Mouse (Mus musculus) brain, embryonic 14.5 days (tissue): Measurements from ENCODE around the gene Etl4.

Source experiments
- CTCF ChIP-seq: fragments of 200-500 bp; IDR thresholded peaks from 2 replicates; pipeline ENCODE4 v1.5.1; 2012; ENCODE audit warnings: inconsistent platforms, mild to moderate bottlenecking, moderate library complexity, borderline replicate concordance; ENCODE audit not compliant: insufficient read depth, insufficient read length; ENCODE audit errors: extremely low read depth
- POLR2A ChIP-seq: fragments of 200-500 bp; IDR thresholded peaks from 2 replicates; pipeline ENCODE4 v1.6.1; 2012; ENCODE audit warnings: mild to moderate bottlenecking, inconsistent platforms, borderline replicate concordance; ENCODE audit not compliant: poor library complexity, insufficient read depth, insufficient read length, severe bottlenecking; ENCODE audit errors: extremely low read depth

DNA sequence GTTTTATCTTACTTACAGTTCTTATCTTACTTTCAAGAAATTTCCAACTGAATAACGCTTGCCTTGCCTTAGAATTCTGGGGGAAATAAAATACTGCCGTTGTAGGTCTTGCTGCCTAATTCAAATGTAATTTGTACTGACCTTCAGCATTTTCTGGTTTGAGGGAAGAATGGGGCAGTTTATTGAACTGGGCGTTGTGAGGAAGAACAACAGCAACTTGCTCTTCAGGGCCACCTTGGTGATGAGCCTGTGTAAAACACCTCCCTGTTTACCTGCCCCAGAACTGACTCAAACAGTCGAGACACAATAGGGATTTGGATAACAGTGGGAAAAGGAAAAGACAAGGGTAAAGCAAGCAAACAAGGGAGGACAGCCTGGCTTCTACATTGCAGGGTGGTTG is 828.3 kb downstream of the Etl4 start:
- no peak for TF ChIP-seq CTCF
- TF ChIP-seq POLR2A: no peak
